Mouse (Mus musculus): ENCODE measurements around the gene 1700020D05Rik.

Gene 1700020D05Rik

DNA sequence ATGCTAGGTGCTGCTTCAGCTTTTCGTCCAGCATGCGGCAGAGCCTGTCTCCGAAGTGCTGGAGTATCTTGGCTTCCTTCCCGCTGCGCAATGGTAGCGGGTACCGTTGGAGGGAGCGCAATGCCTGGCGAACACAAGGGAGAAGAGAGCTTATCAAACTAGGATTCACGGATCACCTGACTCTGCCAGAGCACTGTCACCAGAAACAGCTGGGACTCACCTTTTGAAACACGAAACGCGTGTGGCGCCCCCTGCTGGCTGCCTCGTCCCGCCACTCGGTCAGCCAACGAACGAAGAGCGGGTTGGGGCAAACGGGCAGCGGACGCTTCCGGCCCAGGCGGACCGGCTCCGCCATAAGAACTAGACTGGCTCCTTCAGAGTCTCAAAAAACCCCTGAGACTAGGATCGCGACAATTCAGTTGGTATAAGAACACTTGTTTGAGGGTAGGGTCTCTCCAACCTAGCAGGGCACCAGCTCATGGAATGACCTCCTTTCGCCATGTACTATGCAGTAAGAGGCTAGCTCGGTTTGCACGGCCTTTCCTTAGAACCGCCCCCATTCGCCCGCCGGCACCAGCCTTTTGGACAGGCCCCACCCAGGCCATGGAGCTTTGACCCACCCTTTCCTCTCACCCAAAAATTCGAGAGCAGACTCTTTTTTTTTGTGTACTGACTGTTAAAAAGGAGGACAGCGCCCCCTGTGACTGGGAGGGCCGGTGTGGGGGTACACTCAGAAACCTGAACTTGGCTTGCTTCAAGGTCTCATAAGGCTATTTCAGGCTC is 15.6 kb downstream of the 1700020D05Rik start, which contains the start of gene Mus81:
Gene Mus81 (minus strand): TSS at position 635 of the 783 bp plus-strand sequence.
- Histone ChIP-seq H3K36me3 (ENCODE audit: control insufficient read depth, insufficient read depth, low read length, poor library complexity, severe bottlenecking) (peaks cover 8% of the 10 kb centered on the region), H3K27me3 (ENCODE audit: control insufficient read depth, insufficient read depth, low read length, poor library complexity, severe bottlenecking) (no peaks in the 10 kb centered on the region)
- peak; percentile 97 for DNase-seq (ENCODE audit: low read depth, low spot score)

DNA sequence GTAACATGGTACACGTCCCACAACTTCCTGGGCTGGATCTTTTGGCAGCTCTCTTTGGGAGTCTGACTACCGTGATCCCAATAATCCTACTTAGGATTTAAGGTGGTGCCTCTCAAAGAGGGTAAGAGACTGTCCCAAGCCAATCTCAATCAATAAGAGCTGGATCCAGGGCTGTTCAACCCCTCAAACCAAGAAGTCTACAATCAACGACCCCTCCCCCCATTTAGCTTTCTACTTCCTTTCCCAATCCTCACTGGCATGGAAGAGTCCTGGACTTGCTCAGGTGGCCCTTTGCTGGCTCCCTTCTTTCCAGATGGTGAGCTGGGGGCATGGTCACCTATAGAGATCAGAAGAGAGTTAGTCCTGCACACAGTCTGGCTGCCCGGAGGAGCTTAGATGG is 16.8 kb downstream of the 1700020D05Rik start:
- no peak for DNase-seq (ENCODE audit: low read depth, low spot score)
- peaks cover 3% of the 10 kb centered on the region; the same call in 1 of the 2 replicates for H3K36me3 ChIP-seq (ENCODE audit: control insufficient read depth, insufficient read depth, low read length, poor library complexity, severe bottlenecking)
- H3K27me3 ChIP-seq (ENCODE audit: control insufficient read depth, insufficient read depth, low read length, poor library complexity, severe bottlenecking), result no peaks in the 10 kb centered on the region

DNA sequence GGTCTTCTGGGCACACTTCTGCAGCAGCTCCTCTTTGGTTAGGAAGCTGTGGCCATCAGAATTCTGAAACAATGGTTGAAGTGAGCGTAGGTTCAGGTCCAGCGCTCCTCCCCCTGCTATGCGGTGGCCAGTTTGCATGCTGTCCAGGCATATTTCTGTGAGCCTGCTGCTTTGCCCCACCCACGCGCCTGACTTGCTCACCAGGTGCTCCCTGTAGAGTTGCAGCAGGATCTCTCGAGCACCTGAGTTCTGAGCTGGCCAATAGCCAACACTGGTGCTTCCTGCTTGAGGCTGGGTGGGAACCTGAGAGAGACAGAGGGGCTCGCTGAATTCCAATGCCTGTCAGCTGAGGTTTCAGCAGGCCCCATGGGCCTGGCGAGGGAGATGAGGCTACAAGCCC is 17.3 kb downstream of the 1700020D05Rik start:
- DNase-seq (ENCODE audit: low read depth, low spot score), result no peak
- H3K27me3 ChIP-seq (ENCODE audit: control insufficient read depth, insufficient read depth, low read length, poor library complexity, severe bottlenecking), result no peaks in the 10 kb centered on the region
- H3K36me3 ChIP-seq (ENCODE audit: control insufficient read depth, insufficient read depth, low read length, poor library complexity, severe bottlenecking), result peaks cover 3% of the 10 kb centered on the region; the same call in 1 of the 2 replicates

DNA sequence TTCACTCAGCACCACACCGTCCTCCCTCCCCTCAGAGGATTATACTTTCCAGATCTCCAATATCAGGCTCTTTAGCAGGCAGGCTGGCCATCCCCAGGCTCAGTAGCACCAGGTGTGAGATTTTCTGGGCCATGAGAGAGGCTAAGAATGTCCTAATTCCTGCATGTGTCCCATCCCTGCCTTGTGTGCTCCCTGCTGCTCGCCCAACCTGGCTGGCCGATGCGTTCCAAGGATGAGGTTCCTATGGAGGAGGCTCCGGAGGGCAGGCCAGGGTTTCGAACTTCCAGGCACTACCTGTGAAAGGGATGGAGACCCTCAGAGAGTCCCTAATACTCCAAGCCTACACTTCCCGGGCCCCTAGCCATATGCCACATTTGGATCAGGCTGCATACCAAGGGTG is 17.8 kb downstream of the 1700020D05Rik start:
- no peak for DNase-seq (ENCODE audit: low read depth, low spot score)
- Histone ChIP-seq H3K27me3 (ENCODE audit: control insufficient read depth, insufficient read depth, low read length, poor library complexity, severe bottlenecking) (no peaks in the 10 kb centered on the region), H3K36me3 (ENCODE audit: control insufficient read depth, insufficient read depth, low read length, poor library complexity, severe bottlenecking) (peaks cover 3% of the 10 kb centered on the region; the same call in 1 of the 2 replicates)

DNA sequence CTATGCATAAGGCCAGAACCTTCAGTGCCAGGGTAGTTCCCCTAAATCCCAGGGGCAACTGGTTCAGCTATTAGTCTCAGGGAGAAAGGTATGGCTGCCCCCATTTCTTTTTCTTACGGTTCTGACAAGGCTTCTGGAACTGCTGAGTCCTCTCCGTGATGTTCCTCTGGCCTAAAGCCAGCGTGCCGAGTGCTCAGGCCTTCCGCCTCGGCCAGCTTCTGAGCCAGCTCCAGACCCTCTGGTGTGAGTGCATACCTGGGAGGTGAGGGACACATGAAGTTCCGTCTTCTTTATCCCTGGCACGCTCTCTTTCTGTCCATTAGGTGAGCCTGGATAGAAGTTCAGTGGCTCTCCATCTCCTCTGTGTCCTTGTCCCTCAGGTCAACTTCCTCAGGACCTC is 18.2 kb downstream of the 1700020D05Rik start:
- peaks cover 3% of the 10 kb centered on the region; the same call in 1 of the 2 replicates for H3K36me3 ChIP-seq (ENCODE audit: control insufficient read depth, insufficient read depth, low read length, poor library complexity, severe bottlenecking)
- no peak for DNase-seq (ENCODE audit: low read depth, low spot score)

DNA sequence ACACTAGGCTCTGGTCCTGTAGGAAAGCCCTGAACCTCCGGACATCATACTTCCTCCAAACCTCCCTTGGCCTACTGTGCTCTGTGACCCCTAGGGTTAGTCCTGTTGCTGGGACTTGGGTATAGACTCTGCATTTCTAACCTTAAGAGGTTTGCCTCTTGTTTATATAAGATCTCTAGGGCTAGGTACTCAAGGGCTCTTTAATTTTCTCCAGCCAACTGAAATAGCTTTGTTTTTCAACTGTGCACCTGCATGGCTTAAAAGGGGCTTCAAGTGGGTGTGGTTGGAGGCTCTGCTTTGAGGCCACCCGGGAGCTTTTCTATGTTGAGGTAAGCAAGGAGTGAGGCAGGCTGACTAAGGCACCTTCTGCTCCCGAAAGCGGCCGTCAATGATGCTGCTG is 19.1 kb downstream of the 1700020D05Rik start:
- DNase-seq (ENCODE audit: low read depth, low spot score), result no peak
- Histone ChIP-seq H3K27me3 (ENCODE audit: control insufficient read depth, insufficient read depth, low read length, poor library complexity, severe bottlenecking) (no peaks in the 10 kb centered on the region), H3K36me3 (ENCODE audit: control insufficient read depth, insufficient read depth, low read length, poor library complexity, severe bottlenecking) (peaks cover 3% of the 10 kb centered on the region; the same call in 1 of the 2 replicates)

More for the DNA sequence above, 18.2 kb downstream of the 1700020D05Rik start:
- no peaks in the 10 kb centered on the region for H3K27me3 ChIP-seq (ENCODE audit: control insufficient read depth, insufficient read depth, low read length, poor library complexity, severe bottlenecking)

DNA sequence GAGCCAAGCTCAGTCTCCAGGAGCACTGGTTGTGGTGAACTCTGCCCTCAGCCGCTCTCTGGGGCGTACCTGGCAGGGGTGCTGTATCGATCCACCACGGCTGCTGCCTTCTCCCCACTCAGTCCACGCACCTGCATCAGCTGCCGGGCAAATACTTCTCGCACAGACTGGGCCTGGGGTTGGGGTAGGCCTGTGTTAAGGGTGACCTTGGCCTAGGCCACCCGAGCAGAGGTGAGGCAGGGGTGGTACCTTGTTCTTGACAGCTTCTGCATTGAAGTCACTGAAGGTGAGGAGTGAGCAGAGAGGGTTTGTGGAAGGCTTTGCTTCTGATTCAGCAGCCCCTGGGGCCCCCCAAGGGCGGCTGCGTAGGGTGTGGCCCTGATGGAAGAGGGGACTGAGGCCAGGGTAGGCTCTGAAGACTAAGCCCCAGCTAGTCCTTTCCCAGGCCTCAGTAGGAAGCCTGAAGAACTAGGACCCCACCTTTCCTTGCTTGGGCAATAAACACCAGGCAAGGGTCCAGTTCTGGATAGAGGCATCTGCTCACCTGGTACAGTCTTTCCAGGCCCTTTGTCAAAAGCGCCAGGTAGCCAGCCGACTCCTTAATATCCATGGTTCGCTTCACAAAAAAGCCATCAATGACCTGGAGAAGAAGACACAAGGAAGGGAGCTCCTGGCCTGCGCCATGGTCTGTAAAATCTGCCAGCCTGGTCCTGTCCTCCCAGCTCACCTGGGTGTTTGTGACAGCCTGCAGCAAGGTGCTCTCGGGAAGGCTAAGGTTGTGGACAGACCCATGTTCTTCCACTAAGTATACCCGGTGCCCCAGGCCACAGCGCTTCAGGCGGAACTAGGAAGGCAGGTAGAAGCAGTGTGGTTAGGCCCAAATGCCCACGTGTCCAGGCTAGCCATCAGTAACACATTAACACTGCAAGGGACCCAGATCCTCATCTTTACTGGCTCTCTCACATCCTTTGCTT is 19.9 kb downstream of the 1700020D05Rik start:
- DNase-seq (ENCODE audit: low read depth, low spot score), result no peak
- no peaks in the 10 kb centered on the region for H3K27me3 ChIP-seq (ENCODE audit: control insufficient read depth, insufficient read depth, low read length, poor library complexity, severe bottlenecking)
- H3K36me3 ChIP-seq (ENCODE audit: control insufficient read depth, insufficient read depth, low read length, poor library complexity, severe bottlenecking), result peaks cover 3% of the 10 kb centered on the region; the same call in 1 of the 2 replicates

DNA sequence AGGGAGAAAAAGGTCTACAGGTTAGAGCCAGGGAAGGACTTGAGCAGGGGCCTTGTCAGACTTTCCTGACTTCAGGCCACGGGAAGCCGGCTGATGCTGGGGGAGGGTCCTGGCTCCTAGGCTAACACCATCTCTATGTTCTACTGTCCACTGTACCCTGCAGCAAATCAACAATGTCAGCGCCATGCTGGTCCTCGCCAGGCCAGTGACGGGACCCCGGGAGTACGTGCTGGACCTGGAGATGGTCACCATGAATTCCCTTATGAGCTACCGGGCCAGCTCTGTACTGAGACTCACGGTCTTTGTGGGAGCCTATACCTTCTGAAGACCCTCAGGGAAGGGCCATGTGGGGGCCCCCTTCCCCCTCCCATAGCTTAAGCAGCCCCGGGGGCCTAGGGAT is 22.2 kb downstream of the 1700020D05Rik start:
- no peak for DNase-seq (ENCODE audit: low read depth, low spot score)
- H3K36me3 ChIP-seq (ENCODE audit: control insufficient read depth, insufficient read depth, low read length, poor library complexity, severe bottlenecking), result peaks cover 3% of the 10 kb centered on the region; the same call in 1 of the 2 replicates
- H3K27me3 ChIP-seq (ENCODE audit: control insufficient read depth, insufficient read depth, low read length, poor library complexity, severe bottlenecking), result no peaks in the 10 kb centered on the region

DNA sequence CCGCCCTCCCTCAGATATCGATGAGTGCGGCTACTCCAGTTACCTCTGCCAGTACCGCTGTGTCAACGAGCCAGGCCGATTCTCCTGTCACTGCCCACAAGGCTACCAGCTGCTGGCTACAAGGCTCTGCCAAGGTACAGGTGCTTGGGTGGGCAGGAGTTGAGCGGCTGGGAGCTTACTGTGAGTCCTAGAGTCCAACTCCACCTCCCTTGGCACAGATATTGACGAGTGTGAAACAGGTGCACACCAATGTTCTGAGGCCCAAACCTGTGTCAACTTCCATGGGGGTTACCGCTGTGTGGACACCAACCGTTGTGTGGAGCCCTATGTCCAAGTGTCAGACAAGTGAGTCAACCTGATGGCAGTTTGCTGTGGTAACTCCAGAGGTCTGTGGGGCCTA is 23.6 kb downstream of the 1700020D05Rik start:
- no peak for DNase-seq (ENCODE audit: low read depth, low spot score)
- Histone ChIP-seq H3K27me3 (ENCODE audit: control insufficient read depth, insufficient read depth, low read length, poor library complexity, severe bottlenecking) (no peaks in the 10 kb centered on the region), H3K36me3 (ENCODE audit: control insufficient read depth, insufficient read depth, low read length, poor library complexity, severe bottlenecking) (peaks cover 3% of the 10 kb centered on the region; the same call in 1 of the 2 replicates)

DNA sequence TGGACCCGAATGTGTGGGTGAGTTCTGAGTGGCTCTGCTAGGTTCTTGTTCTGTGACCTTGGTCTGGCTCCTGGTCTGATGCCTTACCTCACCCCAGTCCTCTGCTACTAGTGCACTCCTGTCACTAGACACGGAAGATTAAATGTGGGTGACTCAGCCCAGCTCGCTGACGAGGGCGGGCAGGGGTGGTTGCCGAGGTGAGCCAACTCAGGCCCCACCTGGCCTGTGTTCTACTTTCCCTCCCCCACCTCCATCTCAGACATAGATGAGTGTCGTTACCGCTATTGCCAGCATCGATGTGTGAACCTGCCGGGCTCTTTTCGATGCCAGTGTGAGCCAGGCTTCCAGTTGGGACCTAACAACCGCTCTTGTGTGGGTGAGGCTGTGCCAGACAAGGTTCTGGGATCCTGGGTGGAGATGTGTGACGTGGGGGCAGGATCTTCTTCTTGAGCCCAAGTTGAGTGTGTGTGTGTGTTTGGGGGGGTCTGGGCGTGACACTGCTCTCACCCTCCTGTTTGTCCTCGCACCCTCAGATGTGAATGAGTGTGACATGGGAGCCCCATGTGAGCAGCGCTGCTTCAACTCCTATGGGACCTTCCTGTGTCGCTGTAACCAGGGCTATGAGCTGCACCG is 25.8 kb downstream of the 1700020D05Rik start:
- no peak for DNase-seq (ENCODE audit: low read depth, low spot score)
- no peaks in the 10 kb centered on the region for H3K36me3 ChIP-seq (ENCODE audit: control insufficient read depth, insufficient read depth, low read length, poor library complexity, severe bottlenecking)

DNA sequence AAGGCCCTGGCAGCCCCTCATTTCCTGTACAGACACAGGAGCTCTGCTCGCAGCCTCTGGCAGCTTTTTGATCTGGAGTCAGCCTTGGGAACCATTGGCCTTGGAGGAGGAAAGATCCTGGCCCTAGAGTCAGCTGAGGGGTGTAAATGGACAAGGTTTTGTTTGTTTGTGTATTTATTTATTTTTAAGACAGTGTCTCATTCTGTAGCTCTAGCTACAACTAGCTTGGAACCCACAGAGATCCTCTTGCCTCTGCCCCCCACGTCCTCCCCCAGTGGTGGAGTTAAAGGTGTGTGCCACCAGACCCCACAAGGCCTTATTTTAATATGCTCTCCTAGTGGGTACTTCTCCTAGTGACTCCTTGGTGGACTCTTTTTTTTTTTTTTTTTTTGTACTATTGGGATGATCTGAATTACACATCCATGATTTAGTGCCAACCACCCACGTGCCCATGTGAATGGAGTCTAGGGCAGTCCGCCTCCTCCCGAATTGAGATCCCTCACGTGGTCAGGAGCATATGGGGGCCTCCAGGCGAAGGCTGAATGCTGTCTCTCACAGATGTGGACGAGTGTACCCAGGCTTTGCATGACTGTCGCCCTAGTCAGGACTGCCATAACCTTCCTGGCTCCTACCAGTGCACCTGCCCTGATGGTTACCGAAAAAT is 26.5 kb downstream of the 1700020D05Rik start:
- no peak for DNase-seq (ENCODE audit: low read depth, low spot score)
- no peaks in the 10 kb centered on the region for H3K36me3 ChIP-seq (ENCODE audit: control insufficient read depth, insufficient read depth, low read length, poor library complexity, severe bottlenecking)
- H3K27me3 ChIP-seq (ENCODE audit: control insufficient read depth, insufficient read depth, low read length, poor library complexity, severe bottlenecking), result no peaks in the 10 kb centered on the region; the same call in 1 of the 2 replicates

More for the DNA sequence above, 25.8 kb downstream of the 1700020D05Rik start:
- no peaks in the 10 kb centered on the region; the same call in 1 of the 2 replicates for H3K27me3 ChIP-seq (ENCODE audit: control insufficient read depth, insufficient read depth, low read length, poor library complexity, severe bottlenecking)

DNA sequence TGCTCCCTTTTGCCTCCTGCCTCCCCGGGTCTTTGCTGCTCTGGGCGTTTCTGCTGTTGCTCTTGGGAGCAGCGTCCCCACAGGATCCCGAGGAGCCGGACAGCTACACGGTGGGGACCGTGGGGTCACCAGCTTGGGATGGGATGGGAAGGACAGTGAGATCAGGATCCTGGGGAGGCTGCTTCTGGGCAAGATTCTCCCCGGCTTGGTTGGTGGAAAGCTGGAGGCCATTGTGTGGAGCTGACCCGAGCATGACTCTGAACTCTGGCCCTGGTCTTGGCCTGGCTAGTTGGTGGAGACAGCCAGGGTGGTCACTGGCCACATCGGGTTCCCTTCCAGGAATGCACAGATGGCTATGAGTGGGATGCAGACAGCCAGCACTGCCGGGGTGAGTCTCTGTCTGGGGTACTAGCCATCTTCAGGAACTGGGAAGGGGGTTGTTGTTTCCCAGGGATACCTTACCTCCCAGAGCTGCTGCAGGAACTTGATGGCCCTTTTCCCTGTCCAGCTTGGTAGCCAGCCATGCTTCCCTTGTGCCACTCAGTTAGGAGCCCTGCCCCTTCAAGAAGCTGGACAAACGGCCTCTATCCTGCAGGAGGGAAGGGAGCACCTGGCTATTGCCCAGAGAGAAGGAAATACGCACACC is 28.4 kb downstream of the 1700020D05Rik start:
- H3K27me3 ChIP-seq (ENCODE audit: control insufficient read depth, insufficient read depth, low read length, poor library complexity, severe bottlenecking), result no peaks in the 10 kb centered on the region; the same call in 1 of the 2 replicates
- DNase-seq (ENCODE audit: low read depth, low spot score), result no peak
- no peaks in the 10 kb centered on the region for H3K36me3 ChIP-seq (ENCODE audit: control insufficient read depth, insufficient read depth, low read length, poor library complexity, severe bottlenecking)

DNA sequence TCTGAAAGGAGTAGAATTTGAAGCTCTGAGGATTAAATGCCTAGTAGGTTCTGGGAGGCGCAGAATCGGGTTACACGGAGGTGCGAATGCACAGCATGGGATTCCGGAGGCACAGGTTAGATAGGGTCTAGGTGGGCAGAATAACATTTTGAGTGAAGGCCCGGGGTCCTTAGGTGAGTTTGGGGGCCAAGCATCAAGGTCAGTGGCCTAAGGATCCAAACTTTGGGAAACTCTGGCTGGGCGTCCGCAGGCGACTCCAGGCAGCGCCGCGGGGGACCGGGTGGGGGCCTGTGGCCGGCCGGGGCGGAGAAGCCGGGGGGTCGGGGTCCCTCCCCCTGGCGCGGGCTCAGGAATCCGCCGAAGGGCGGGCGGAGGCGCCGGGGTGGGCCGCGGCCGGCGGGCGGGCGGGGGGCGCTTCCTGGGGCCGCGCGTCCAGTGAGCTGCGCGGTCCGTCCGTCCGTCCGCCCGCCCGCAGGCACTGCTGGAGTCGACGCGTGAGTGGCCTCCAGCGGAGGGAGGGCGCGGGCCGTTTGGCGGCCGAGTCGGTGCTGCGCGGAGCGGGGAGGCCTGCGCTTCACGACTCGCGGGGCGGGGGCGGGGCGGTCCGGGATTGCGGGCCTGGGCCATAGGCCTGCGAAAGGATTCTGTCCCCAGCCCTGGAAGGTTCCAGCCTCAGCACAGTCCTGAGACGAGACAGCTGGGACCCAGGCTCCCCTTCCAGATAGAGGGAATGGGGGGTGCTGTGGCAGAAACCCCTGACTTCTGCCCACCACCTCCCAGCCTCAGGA is 29.1 kb downstream of the 1700020D05Rik start:
- no peaks in the 10 kb centered on the region for H3K36me3 ChIP-seq (ENCODE audit: control insufficient read depth, insufficient read depth, low read length, poor library complexity, severe bottlenecking)
- no peak for DNase-seq (ENCODE audit: low read depth, low spot score)
- H3K27me3 ChIP-seq (ENCODE audit: control insufficient read depth, insufficient read depth, low read length, poor library complexity, severe bottlenecking), result no peaks in the 10 kb centered on the region; the same call in 1 of the 2 replicates

All from splenic B cell, adult 2 months (primary cell).